Mouse (Mus musculus): ENCODE data around the gene Gm4131. TPM values are rescaled to one million over a fixed set of nuclear protein-coding genes. Genes with fewer than 3 reads are reported as not detected.

Gene Gm4131
- total and polyA plus RNA-seq, 2 experiments from 2014 or later: not detected

DNA sequence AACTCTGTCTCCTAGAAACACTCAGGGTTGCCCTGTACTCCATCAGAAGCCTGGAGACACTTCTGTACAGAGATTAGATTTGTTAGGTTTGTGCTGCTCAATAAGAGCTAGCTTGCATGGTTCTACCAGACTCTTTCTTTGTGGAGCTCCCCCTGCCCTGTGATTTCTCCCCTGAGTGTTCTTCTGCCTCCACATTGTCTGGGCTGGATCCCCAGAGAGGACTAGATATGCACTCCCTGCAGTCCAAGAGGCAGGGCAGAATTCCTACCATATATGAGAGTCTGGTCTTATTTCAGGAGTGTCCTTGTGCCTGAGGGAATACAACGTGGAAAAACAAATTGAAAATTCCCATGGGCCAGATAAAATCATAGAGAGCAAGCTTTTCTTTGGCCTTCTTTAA is 70.2 kb downstream of the Gm4131 start:
- 19% methylated on average over 1 of the region's 1 CpGs for WGBS
- Histone ChIP-seq H3K27me3 (ENCODE audit: control insufficient read depth, insufficient read depth, low read length) (no peaks in the 10 kb centered on the region), H3K9ac (replicated peaks; ENCODE audit: low read depth, low read length) (no peak overlapping the region), H3K4me3 (ENCODE audit: low read depth, low read length) (no peak overlapping the region), H3K27ac (ENCODE audit: low read depth) (no peak overlapping the region), H3K9me3 (replicated peaks; ENCODE audit: control insufficient read depth, low read length) (no peaks in the 10 kb centered on the region), H3K36me3 (replicated peaks; ENCODE audit: control insufficient read depth, insufficient read depth, low read length) (no peaks in the 10 kb centered on the region), H3K4me1 (ENCODE audit: control insufficient read depth, insufficient read depth) (no peaks in the 10 kb centered on the region; the same call in 1 of the 2 replicates), H3K4me2 (ENCODE audit: low read depth, low read length) (no peak overlapping the region)
- no peak for ATAC-seq (ENCODE audit: insufficient read depth, low read depth)
- TF ChIP-seq EP300 (IDR thresholded peaks at IDR 0.05; ENCODE audit: low read depth) (no peak), CTCF (IDR thresholded peaks at IDR 0.05; ENCODE audit: low read depth) (no peak)
- DNase-seq (ENCODE audit: low spot score): no peak

- Histone ChIP-seq H3K4me1 (ENCODE audit: control insufficient read depth, insufficient read depth) (no peaks in the 10 kb centered on the region; the same call in 1 of the 2 replicates), H3K4me3 (ENCODE audit: low read depth, low read length) (no peak overlapping the region), H3K4me2 (ENCODE audit: low read depth, low read length) (no peak overlapping the region), H3K9ac (replicated peaks; ENCODE audit: low read depth, low read length) (no peak overlapping the region), H3K9me3 (replicated peaks; ENCODE audit: control insufficient read depth, low read length) (no peaks in the 10 kb centered on the region), H3K27ac (ENCODE audit: low read depth) (no peak overlapping the region), H3K36me3 (replicated peaks; ENCODE audit: control insufficient read depth, insufficient read depth, low read length) (no peaks in the 10 kb centered on the region), H3K27me3 (ENCODE audit: control insufficient read depth, insufficient read depth, low read length) (no peaks in the 10 kb centered on the region)
- no peak for TF ChIP-seq EP300 (IDR thresholded peaks at IDR 0.05; ENCODE audit: low read depth)
- no peak for TF ChIP-seq CTCF (IDR thresholded peaks at IDR 0.05; ENCODE audit: low read depth)
- DNase-seq (ENCODE audit: low spot score): no peak
- WGBS: 62% methylated on average over 5 of the region's 5 CpGs
- no peak for ATAC-seq (ENCODE audit: insufficient read depth, low read depth)
Observed at GRCm38 (mm10) chr14:62493456-62493855, 73.3 kb downstream of the Gm4131 start.

GRCm38 (mm10) chr14:62492196-62492850 is 74.4 kb downstream of the Gm4131 start:
- Histone ChIP-seq H3K27ac (ENCODE audit: low read depth) (no peak overlapping the region), H3K4me1 (ENCODE audit: control insufficient read depth, insufficient read depth) (no peaks in the 10 kb centered on the region; the same call in 1 of the 2 replicates), H3K4me3 (ENCODE audit: low read depth, low read length) (no peak overlapping the region), H3K9me3 (replicated peaks; ENCODE audit: control insufficient read depth, low read length) (no peaks in the 10 kb centered on the region), H3K36me3 (replicated peaks; ENCODE audit: control insufficient read depth, insufficient read depth, low read length) (no peaks in the 10 kb centered on the region), H3K9ac (replicated peaks; ENCODE audit: low read depth, low read length) (no peak overlapping the region), H3K27me3 (ENCODE audit: control insufficient read depth, insufficient read depth, low read length) (no peaks in the 10 kb centered on the region), H3K4me2 (ENCODE audit: low read depth, low read length) (no peak overlapping the region)
- WGBS: 30% methylated on average over 16 of the region's 16 CpGs
- TF ChIP-seq CTCF (IDR thresholded peaks at IDR 0.05; ENCODE audit: low read depth) (peak; percentile 100), EP300 (IDR thresholded peaks at IDR 0.05; ENCODE audit: low read depth) (no peak)
- ATAC-seq (ENCODE audit: insufficient read depth, low read depth) (peak; percentile 76), DNase-seq (ENCODE audit: low spot score) (peak; percentile 83)

DNA sequence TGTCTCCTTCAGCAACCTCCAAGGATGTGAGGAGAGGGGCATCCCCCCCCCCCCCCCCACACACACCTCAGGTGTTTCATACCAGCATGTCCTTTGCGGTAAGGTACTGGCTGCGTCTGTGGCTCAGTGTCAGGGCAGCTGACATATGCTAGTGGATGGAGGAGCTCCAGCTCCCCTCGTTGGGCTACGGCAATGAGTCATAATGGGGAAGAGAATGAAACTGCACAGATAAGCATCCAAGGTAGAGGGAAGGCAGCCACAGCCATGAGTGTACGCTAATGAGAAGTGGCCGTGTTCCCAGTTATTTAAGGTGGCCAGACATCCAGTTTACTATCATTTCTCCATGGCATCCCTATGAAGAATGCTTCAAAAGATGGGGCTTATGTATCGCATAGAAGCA is 78.5 kb downstream of the Gm4131 start:
- Histone ChIP-seq H3K9ac (replicated peaks; ENCODE audit: low read depth, low read length) (no peak overlapping the region), H3K27me3 (ENCODE audit: control insufficient read depth, insufficient read depth, low read length) (no peaks in the 10 kb centered on the region), H3K4me2 (ENCODE audit: low read depth, low read length) (no peak overlapping the region), H3K4me1 (ENCODE audit: control insufficient read depth, insufficient read depth) (no peaks in the 10 kb centered on the region), H3K4me3 (ENCODE audit: low read depth, low read length) (no peak overlapping the region), H3K27ac (ENCODE audit: low read depth) (no peak overlapping the region), H3K36me3 (replicated peaks; ENCODE audit: control insufficient read depth, insufficient read depth, low read length) (no peaks in the 10 kb centered on the region), H3K9me3 (replicated peaks; ENCODE audit: control insufficient read depth, low read length) (no peaks in the 10 kb centered on the region)
- no peak for TF ChIP-seq CTCF (IDR thresholded peaks at IDR 0.05; ENCODE audit: low read depth)
- no peak for TF ChIP-seq EP300 (IDR thresholded peaks at IDR 0.05; ENCODE audit: low read depth)
- WGBS: 80% methylated on average over 7 of the region's 7 CpGs
- ATAC-seq (ENCODE audit: insufficient read depth, low read depth) (no peak), DNase-seq (ENCODE audit: low spot score) (no peak)

DNA sequence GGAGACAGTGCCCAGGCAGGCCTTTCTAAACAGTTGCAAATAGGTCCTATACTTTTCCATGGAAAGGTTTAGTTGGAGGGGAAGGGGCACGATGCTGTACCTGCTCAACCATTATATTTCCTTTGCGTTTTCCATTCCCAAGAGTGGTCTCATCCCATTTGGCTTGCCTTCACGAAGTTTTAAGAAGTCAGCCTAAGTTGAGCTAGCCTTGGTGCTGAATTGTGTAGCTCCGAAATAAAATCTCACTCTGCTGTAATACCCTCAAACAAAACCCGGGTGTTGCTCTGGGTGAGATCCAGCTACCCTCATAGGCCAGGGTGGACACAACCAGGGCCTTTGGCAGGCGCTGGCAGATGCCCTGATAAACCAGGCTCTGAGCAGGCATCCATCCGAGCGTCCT is 85.3 kb downstream of the Gm4131 start:
- H3K27me3 ChIP-seq (ENCODE audit: control insufficient read depth, insufficient read depth, low read length): no peaks in the 10 kb centered on the region
- H3K9me3 ChIP-seq (replicated peaks; ENCODE audit: control insufficient read depth, low read length): no peaks in the 10 kb centered on the region
- DNase-seq (ENCODE audit: low spot score): no peak
- no peak overlapping the region for H3K27ac ChIP-seq (ENCODE audit: low read depth)
- no peak overlapping the region for H3K4me2 ChIP-seq (ENCODE audit: low read depth, low read length)
- H3K9ac ChIP-seq (replicated peaks; ENCODE audit: low read depth, low read length): no peak overlapping the region
- no peaks in the 10 kb centered on the region for H3K36me3 ChIP-seq (replicated peaks; ENCODE audit: control insufficient read depth, insufficient read depth, low read length)
- TF ChIP-seq EP300 (IDR thresholded peaks at IDR 0.05; ENCODE audit: low read depth) (no peak), CTCF (IDR thresholded peaks at IDR 0.05; ENCODE audit: low read depth) (no peak)
- 37% methylated on average over 8 of the region's 8 CpGs for WGBS
- no peak overlapping the region for H3K4me3 ChIP-seq (ENCODE audit: low read depth, low read length)
- ATAC-seq (ENCODE audit: insufficient read depth, low read depth): no peak
- no peaks in the 10 kb centered on the region for H3K4me1 ChIP-seq (ENCODE audit: control insufficient read depth, insufficient read depth)

GRCm38 (mm10) chr14:62479395-62479794 is 87.3 kb downstream of the Gm4131 start:
- WGBS: 21% methylated on average over 6 of the region's 6 CpGs
- no peak for ATAC-seq (ENCODE audit: insufficient read depth, low read depth)
- H3K36me3 ChIP-seq (replicated peaks; ENCODE audit: control insufficient read depth, insufficient read depth, low read length): no peaks in the 10 kb centered on the region
- no peaks in the 10 kb centered on the region for H3K27me3 ChIP-seq (ENCODE audit: control insufficient read depth, insufficient read depth, low read length)
- H3K9me3 ChIP-seq (replicated peaks; ENCODE audit: control insufficient read depth, low read length): no peaks in the 10 kb centered on the region
- H3K4me1 ChIP-seq (ENCODE audit: control insufficient read depth, insufficient read depth): no peaks in the 10 kb centered on the region
- no peak overlapping the region for H3K4me2 ChIP-seq (ENCODE audit: low read depth, low read length)
- no peak overlapping the region for H3K27ac ChIP-seq (ENCODE audit: low read depth)
- no peak overlapping the region for H3K4me3 ChIP-seq (ENCODE audit: low read depth, low read length)
- TF ChIP-seq CTCF (IDR thresholded peaks at IDR 0.05; ENCODE audit: low read depth) (no peak), EP300 (IDR thresholded peaks at IDR 0.05; ENCODE audit: low read depth) (no peak)
- DNase-seq (ENCODE audit: low spot score): no peak
- no peak overlapping the region for H3K9ac ChIP-seq (replicated peaks; ENCODE audit: low read depth, low read length)

All from heart, postnatal 0 days (tissue).